Mouse (Mus musculus): Measurements from ENCODE around the gene Tmx2. TPM values are rescaled to one million over a fixed set of nuclear protein-coding genes. Genes with fewer than 3 reads are reported as not detected.

The Tmx2 gene
- polyA plus RNA-seq (2012; ENCODE audit: low replicate concordance) = 3.1 and 4.7 TPM in 2 replicates

GRCm38 (mm10) chr2:84679016-84679415 is at the start of gene Tmx2:
Gene Tmx2 (minus strand): TSS chr2:84679140.

DNA sequence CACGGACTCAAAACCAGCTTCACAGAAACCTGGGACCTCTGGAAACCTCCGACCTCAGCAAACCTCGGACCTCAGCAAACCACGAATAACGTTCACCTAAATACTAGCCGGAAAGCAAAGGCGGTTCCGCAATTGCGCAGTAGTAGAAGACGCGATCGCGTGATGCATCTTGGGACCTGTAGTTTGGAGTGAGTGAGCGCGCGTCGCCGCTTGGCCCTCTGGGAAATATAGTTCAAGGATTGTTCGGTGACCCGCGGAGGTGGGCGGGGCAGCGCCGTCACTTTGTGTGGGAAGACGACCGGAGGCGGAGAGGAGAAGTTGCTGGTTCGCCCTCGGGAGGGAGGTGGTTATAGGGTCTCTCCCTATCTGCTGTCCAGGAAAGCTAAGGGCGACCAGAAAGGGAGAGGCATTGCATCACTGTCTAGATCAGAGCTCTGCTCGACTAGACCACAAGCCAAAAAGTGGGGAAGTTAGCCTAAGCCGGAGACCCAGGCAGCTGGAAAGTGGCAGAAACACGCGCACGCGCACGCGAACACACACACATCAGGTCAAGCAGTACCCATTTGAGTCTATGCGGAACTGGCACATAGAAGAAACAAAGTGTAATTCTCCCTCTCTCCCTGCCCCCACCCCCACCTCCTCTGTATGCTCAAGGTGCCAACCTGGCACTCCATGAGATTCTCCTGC is 48.4 kb upstream of the Tmx2 start, which contains the start of gene Clp1:
TSS of gene Clp1 (minus strand) at position 179 of the 687 bp plus-strand sequence.

GRCm38 (mm10) chr2:84714811-84715561 is 36.0 kb upstream of the Tmx2 start, which contains the start of gene Zdhhc5:
Gene Zdhhc5 (minus strand): TSS chr2:84715180.

GRCm38 (mm10) chr2:84677968-84678880 is 716 bp downstream of the Tmx2 start, which contains the start of the genes Gm28635 and Med19:
Gene Gm28635 (minus strand): TSS chr2:84678041.
Gene Med19 (plus strand): TSS chr2:84678402.

DNA sequence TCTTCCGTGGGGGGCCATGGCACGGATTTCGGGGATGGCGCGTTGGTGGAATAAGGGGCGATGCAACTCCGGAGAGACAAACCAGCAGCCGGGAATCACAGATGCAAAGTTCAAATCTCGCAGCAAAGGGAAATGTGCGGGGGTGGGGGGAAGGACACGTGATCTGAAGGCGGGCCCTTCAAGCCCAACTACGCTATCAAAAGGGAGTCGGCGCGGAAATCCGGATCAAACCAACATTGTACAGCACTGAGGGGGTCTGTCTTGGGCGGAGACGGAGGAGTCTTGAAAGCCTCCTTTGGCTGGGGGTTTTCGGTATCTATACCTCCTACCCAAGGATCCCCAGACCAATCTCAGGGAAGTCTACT is 8.4 kb downstream of the Tmx2 start, which contains the start of gene Selenoh:
TSS of gene Selenoh (minus strand) at position 202 of the 365 bp plus-strand sequence.

GRCm38 (mm10) chr2:84658806-84659205 is 20.1 kb downstream of the Tmx2 start, which contains the start of gene Btbd18:
Gene Btbd18 (plus strand): TSS chr2:84659079.

GRCm38 (mm10) chr2:84650464-84651195 is 28.3 kb downstream of the Tmx2 start, which contains the start of gene Ctnnd1:
Gene Ctnnd1 (minus strand): TSS chr2:84650765.

Other genes with a start within 250 kb of the Tmx2 start
- 0.18 and 0.74 TPM in 2 replicates for gene Tfpi, start 202.4 kb downstream of the Tmx2 start, polyA plus RNA-seq (2012; ENCODE audit: low replicate concordance)
- gene Ctnnd1, start 28.4 kb downstream of the Tmx2 start, polyA plus RNA-seq (2012; ENCODE audit: low replicate concordance) = 0.88 and 3.6 TPM in 2 replicates
- not detected in 2 replicates for gene Btbd18, start 20.1 kb downstream of the Tmx2 start, polyA plus RNA-seq (2012; ENCODE audit: low replicate concordance)
- gene Selenoh, start 8.4 kb downstream of the Tmx2 start, polyA plus RNA-seq (2012; ENCODE audit: low replicate concordance) = 112 and 119 TPM in 2 replicates
- not detected in 2 replicates for gene Gm28635, start 1.1 kb downstream of the Tmx2 start, polyA plus RNA-seq (2012; ENCODE audit: low replicate concordance)
- 13.6 and 25.1 TPM in 2 replicates for gene Med19, start 738 bp downstream of the Tmx2 start, polyA plus RNA-seq (2012; ENCODE audit: low replicate concordance)
- 19.6 and 35.5 TPM in 2 replicates for gene Zdhhc5, start 36.0 kb upstream of the Tmx2 start, polyA plus RNA-seq (2012; ENCODE audit: low replicate concordance)
- gene Clp1, start 48.2 kb upstream of the Tmx2 start, polyA plus RNA-seq (2012; ENCODE audit: low replicate concordance) = 1.3 and 1.7 TPM in 2 replicates
- gene Ypel4, start 54.9 kb upstream of the Tmx2 start, polyA plus RNA-seq (2012; ENCODE audit: low replicate concordance) = 3.1 and 104 TPM in 2 replicates
- gene Gm19426, start 64.5 kb upstream of the Tmx2 start, polyA plus RNA-seq (2012; ENCODE audit: low replicate concordance) = 0.42 TPM in 1 of 2 replicates, not detected in the other
- gene Serping1, start 96.3 kb upstream of the Tmx2 start, polyA plus RNA-seq (2012; ENCODE audit: low replicate concordance) = 0.15 and 0.89 TPM in 2 replicates
- gene Ube2l6, start 119.7 kb upstream of the Tmx2 start, polyA plus RNA-seq (2012; ENCODE audit: low replicate concordance) = 3.8 and 40.4 TPM in 2 replicates
- not detected in 2 replicates for gene Smtnl1, start 143.5 kb upstream of the Tmx2 start, polyA plus RNA-seq (2012; ENCODE audit: low replicate concordance)
- 0.77 and 11.3 TPM in 2 replicates for gene Timm10, start 147.9 kb upstream of the Tmx2 start, polyA plus RNA-seq (2012; ENCODE audit: low replicate concordance)
- gene Slc43a1, start 159.7 kb upstream of the Tmx2 start, polyA plus RNA-seq (2012; ENCODE audit: low replicate concordance) = 0.89 and 21.1 TPM in 2 replicates
- gene Rtn4rl2, start 207.6 kb upstream of the Tmx2 start, polyA plus RNA-seq (2012; ENCODE audit: low replicate concordance) = 0.39 and 1.8 TPM in 2 replicates